Mouse (Mus musculus) neural tube, embryonic 10.5 days (tissue): Measurements from ENCODE around the gene 4930583I09Rik.

Experiments
- DNase-seq: peaks from one replicate; pipeline ENCODE4 v3.0.0-alpha.2; 2017; ENCODE audit warnings: low spot score; ENCODE audit errors: extremely low spot score

4930583I09Rik gene

GRCm38 (mm10) chr17:64835928-64836327 is at the start of gene 4930583I09Rik:
Gene 4930583I09Rik, minus strand, starts transcription at chr17:64836071.
- no peak for DNase-seq

GRCm38 (mm10) chr17:64876111-64876510 is 40.2 kb upstream of the 4930583I09Rik start:
- no peak for DNase-seq

GRCm38 (mm10) chr17:64873651-64874072 is 37.8 kb upstream of the 4930583I09Rik start:
- DNase-seq = peak; percentile 27

GRCm38 (mm10) chr17:64863817-64864216 is 27.9 kb upstream of the 4930583I09Rik start:
- no peak for DNase-seq

GRCm38 (mm10) chr17:64860963-64861362 is 25.1 kb upstream of the 4930583I09Rik start:
- DNase-seq = no peak

GRCm38 (mm10) chr17:64858848-64859247 is 23.0 kb upstream of the 4930583I09Rik start:
- no peak for DNase-seq

- no peak for DNase-seq
Measured at GRCm38 (mm10) chr17:64848031-64848430, 12.2 kb upstream of the 4930583I09Rik start.

- no peak for DNase-seq
Measured at GRCm38 (mm10) chr17:64846654-64847053, 10.8 kb upstream of the 4930583I09Rik start.

GRCm38 (mm10) chr17:64836892-64837291 is 1.0 kb upstream of the 4930583I09Rik start:
- no peak for DNase-seq

GRCm38 (mm10) chr17:64836352-64836751 is 481 bp upstream of the 4930583I09Rik start:
- no peak for DNase-seq

GRCm38 (mm10) chr17:64833906-64834490 is 1.9 kb downstream of the 4930583I09Rik start:
- DNase-seq = no peak

- no peak for DNase-seq
Measured at GRCm38 (mm10) chr17:64833071-64833470, 2.8 kb downstream of the 4930583I09Rik start.

- DNase-seq = no peak
Measured at GRCm38 (mm10) chr17:64827482-64827881, 8.4 kb downstream of the 4930583I09Rik start.

- DNase-seq = no peak
Measured at GRCm38 (mm10) chr17:64826843-64827242, 9.0 kb downstream of the 4930583I09Rik start.

GRCm38 (mm10) chr17:64822561-64822960 is 13.3 kb downstream of the 4930583I09Rik start:
- DNase-seq = no peak

GRCm38 (mm10) chr17:64820841-64821593 is 14.9 kb downstream of the 4930583I09Rik start:
- DNase-seq = no peak

- DNase-seq = no peak
Measured at GRCm38 (mm10) chr17:64816298-64816697, 19.6 kb downstream of the 4930583I09Rik start.

- no peak for DNase-seq
Measured at GRCm38 (mm10) chr17:64815806-64816205, 20.1 kb downstream of the 4930583I09Rik start.

- DNase-seq = no peak
Measured at GRCm38 (mm10) chr17:64813568-64813967, 22.3 kb downstream of the 4930583I09Rik start.

- DNase-seq = no peak
Measured at GRCm38 (mm10) chr17:64806035-64806589, 29.8 kb downstream of the 4930583I09Rik start.

GRCm38 (mm10) chr17:64804375-64805124 is 31.3 kb downstream of the 4930583I09Rik start:
- no peak for DNase-seq

GRCm38 (mm10) chr17:64802956-64803275 is 33.0 kb downstream of the 4930583I09Rik start:
- DNase-seq = no peak
